Comparison of ENCODE assay signal across 25 mouse cellular contexts in the genomic region with DNA sequence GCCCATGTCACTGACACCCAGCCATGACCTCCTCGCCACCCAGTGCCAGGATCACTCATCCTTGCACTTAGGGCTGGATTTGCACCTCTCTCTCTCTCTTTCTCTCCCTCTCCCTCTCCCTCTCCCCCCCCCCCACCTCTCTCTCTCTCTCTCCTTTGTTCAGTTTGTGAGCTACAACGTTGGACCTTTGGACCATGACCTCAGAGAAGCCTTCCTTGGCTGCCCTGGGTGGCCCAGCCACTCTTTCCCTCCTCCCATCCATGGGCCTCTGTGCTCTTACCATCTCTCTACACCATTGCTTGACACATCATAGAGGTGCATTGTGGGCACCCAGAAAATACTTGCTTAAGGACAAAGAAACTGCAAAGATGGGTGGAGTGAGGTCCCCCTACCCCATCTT. TPM values are rescaled to one million over a fixed set of nuclear protein-coding genes. Genes with fewer than 3 reads are reported as not detected.
DNase-seq lines count a peak whose midpoint lies in the region; ATAC-seq lines count a peak whose summit lies in the region.
"Had no signal": no experiment of that assay in that cellular context is flagged by ENCODE, and none has a peak within 500 bp of the region (broad histone marks: within the 10 kb centered on the region; RNA-seq: fewer than 3 reads in every experiment).

No protein-coding gene starts in this region.

- H3K9ac ChIP-seq in midbrain, embryonic 13.5 days (replicated peaks) = no peak overlapping the region
- H3K9ac ChIP-seq: embryonic facial prominence, embryonic 15.5 days; forebrain, embryonic 12.5 days; forebrain, postnatal 0 days; heart, embryonic 15.5 days; hindbrain, embryonic 13.5 days; limb, embryonic 12.5 days; liver, embryonic 12.5 days; liver, postnatal 0 days had no signal

- no peak overlapping the region for H3K4me3 ChIP-seq in midbrain, embryonic 10.5 days
- H3K4me3 ChIP-seq in midbrain, embryonic 13.5 days (replicated peaks) = no peak overlapping the region
- H3K4me3 ChIP-seq: embryonic facial prominence, embryonic 10.5 days; embryonic facial prominence, embryonic 15.5 days; forebrain, embryonic 12.5 days; heart, embryonic 15.5 days; hindbrain, embryonic 13.5 days; limb, embryonic 12.5 days; liver, embryonic 12.5 days; megakaryocyte, embryonic 14.5 days had no signal

- no peaks in the 10 kb centered on the region for H3K9me3 ChIP-seq in midbrain, embryonic 10.5 days (replicated peaks)
- no peaks in the 10 kb centered on the region for H3K9me3 ChIP-seq in midbrain, embryonic 13.5 days
- H3K9me3 ChIP-seq: embryonic facial prominence, embryonic 10.5 days; embryonic facial prominence, embryonic 15.5 days; forebrain, embryonic 12.5 days; heart, embryonic 15.5 days; hindbrain, embryonic 13.5 days; limb, embryonic 12.5 days; liver, embryonic 12.5 days; megakaryocyte, embryonic 14.5 days had no signal

- peak; percentile 27 for DNase-seq in kidney, adult 18-20 months
- DNase-seq in kidney, postnatal 4 days = no peak
- no peak for DNase-seq in midbrain, embryonic 10.5 days (ENCODE audit: low spot score)
- DNase-seq in kidney, postnatal 25 days = peak; percentile 48 to 73
- no peak for DNase-seq in adrenal gland, postnatal 25 days
- no peak for DNase-seq in cerebellum, adult 11 months
- DNase-seq: adrenal gland, postnatal 14 days; cerebellum, adult 2 months; cerebellum, postnatal 14 days; forebrain, postnatal 0 days; liver, postnatal 0 days; lung, postnatal 4 days; midbrain, embryonic 14.5 days; thymus, postnatal 4 days had no signal

- no peak for ATAC-seq in midbrain, embryonic 13.5 days
- ATAC-seq: CD4-positive, CD25-positive, alpha-beta regulatory T cell, adult 4 months; forebrain, postnatal 0 days; liver, embryonic 12.5 days; liver, postnatal 0 days; lung, postnatal 0 days had no signal

- H3K4me1 ChIP-seq in midbrain, embryonic 10.5 days = peaks cover 37% of the 10 kb centered on the region
- H3K4me1 ChIP-seq in midbrain, embryonic 13.5 days (replicated peaks) = peaks cover 39% of the 10 kb centered on the region

- H3K36me3 ChIP-seq in midbrain, embryonic 10.5 days = 0 out of 2 replicates have a peak, but pooled peaks cover 4% of the 10 kb centered on the region
- no peaks in the 10 kb centered on the region for H3K36me3 ChIP-seq in midbrain, embryonic 13.5 days
- H3K36me3 ChIP-seq: embryonic facial prominence, embryonic 15.5 days; forebrain, embryonic 12.5 days; heart, embryonic 15.5 days; hindbrain, embryonic 13.5 days had no signal

- WGBS in midbrain, embryonic 10.5 days = 74% methylated on average over 2 of the region's 2 CpGs
- WGBS in midbrain, embryonic 13.5 days = 60% methylated on average over 2 of the region's 2 CpGs

- H3K4me2 ChIP-seq in midbrain, embryonic 13.5 days (replicated peaks) = no peak overlapping the region
- H3K4me2 ChIP-seq: embryonic facial prominence, embryonic 15.5 days; forebrain, embryonic 12.5 days; heart, embryonic 15.5 days; hindbrain, embryonic 13.5 days; limb, embryonic 12.5 days; liver, embryonic 12.5 days had no signal

- H3K27ac ChIP-seq in midbrain, embryonic 10.5 days (replicated peaks) = 0 out of 2 replicates have a peak overlapping the region, but pooled peaks have one; percentile 13
- no peak overlapping the region for H3K27ac ChIP-seq in midbrain, embryonic 13.5 days
- H3K27ac ChIP-seq: embryonic facial prominence, embryonic 10.5 days; embryonic facial prominence, embryonic 15.5 days; forebrain, embryonic 12.5 days; heart, embryonic 15.5 days; hindbrain, embryonic 13.5 days; limb, embryonic 12.5 days; liver, embryonic 12.5 days had no signal

- H3K27me3 ChIP-seq in midbrain, embryonic 10.5 days (ENCODE audit: low read depth, poor library complexity, severe bottlenecking) = peaks cover 22% of the 10 kb centered on the region; the same call in 1 of the 2 replicates
- peaks cover 6% of the 10 kb centered on the region; the same call in 1 of the 2 replicates for H3K27me3 ChIP-seq in midbrain, embryonic 13.5 days
- H3K27me3 ChIP-seq: embryonic facial prominence, embryonic 15.5 days; forebrain, embryonic 12.5 days; heart, embryonic 15.5 days; hindbrain, embryonic 13.5 days; limb, embryonic 12.5 days; liver, embryonic 12.5 days; megakaryocyte, embryonic 14.5 days had no signal

RNA-seq across cellular contexts. Expression of gene Rbm19, which starts 42.2 kb away (rescaled TPM):
- 32.0 and 34.2 TPM in 2 replicates for polyA plus RNA-seq in midbrain, embryonic 10.5 days (2016; fragmentation: Nextera tagmentation; extraction: Ambion mirVana)
- 18.8 and 19.1 TPM in 2 replicates for polyA plus RNA-seq in midbrain, embryonic 13.5 days (2015; fragmentation: Nextera tagmentation; extraction: Ambion mirVana)
- 19.1 and 25.0 TPM in 2 replicates for total RNA-seq in adrenal gland, postnatal 25 days (2021)

Comparison
In these comparisons a context has a peak if more than half of its experiments do, and no peak if none do; other contexts are left out.
1. DNase-seq: peak in kidney, adult 18-20 months (single experiment) and kidney, postnatal 25 days (2 of 2); none in kidney, postnatal 4 days (0 of 2), midbrain, embryonic 10.5 days (single experiment), adrenal gland, postnatal 25 days (single experiment) and cerebellum, adult 11 months (single experiment).